Mouse (Mus musculus) bone marrow macrophage, adult 2 months (primary cell): ENCODE data around the gene Fdx1l.

Experiments
- CTCF ChIP-seq: IDR thresholded peaks from 2 replicates; pipeline ENCODE4 v1.5.1; 2012; ENCODE audit warnings: low read depth, mild to moderate bottlenecking, low read length, moderate library complexity
- POLR2A ChIP-seq: IDR thresholded peaks from 2 replicates; pipeline ENCODE4 v1.6.1; 2012; ENCODE audit warnings: mild to moderate bottlenecking, low read depth, low read length, borderline replicate concordance

- TF ChIP-seq CTCF, result no peak
- TF ChIP-seq POLR2A, result no peak
These were observed 21.8 kb downstream of the Fdx1l start for GRCm38 (mm10) chr9:21051578-21051977.
